Comparison of ENCODE assay signal across 9 mouse cellular contexts in genomic region chr3:8736239-8736953, GRCm38 (mm10).
DNase-seq lines count a peak whose midpoint lies in the region; ATAC-seq lines count a peak whose summit lies in the region.
"Had no signal": no experiment of that assay in that cellular context is flagged by ENCODE, and none has a peak within 500 bp of the region (broad histone marks: within the 10 kb centered on the region; RNA-seq: fewer than 3 reads in every experiment).

No protein-coding gene starts in this region.

- ATAC-seq in embryonic facial prominence, embryonic 12.5 days (ENCODE audit: insufficient number of reproducible peaks, insufficient read depth, low FRiP score, low TSS enrichment): 0 out of 2 replicates have a peak, but pooled peaks have one; percentile 43
- peak; percentile 77 for ATAC-seq in hindbrain, embryonic 12.5 days (ENCODE audit: low FRiP score)
- peak; percentile 78; the same call in 1 of the 2 replicates for ATAC-seq in midbrain, embryonic 15.5 days (replicated peaks)

- H3K4me3 ChIP-seq in embryonic facial prominence, embryonic 12.5 days: no peak overlapping the region
- H3K4me3 ChIP-seq in hindbrain, embryonic 12.5 days: no peak overlapping the region
- H3K4me3 ChIP-seq in midbrain, embryonic 15.5 days: no peak overlapping the region

- peak overlapping the region; percentile 14; the same call in 1 of the 2 replicates for H3K27ac ChIP-seq in embryonic facial prominence, embryonic 12.5 days
- peak overlapping the region; percentile 55; the same call in 1 of the 2 replicates for H3K27ac ChIP-seq in hindbrain, embryonic 12.5 days
- H3K27ac ChIP-seq in midbrain, embryonic 15.5 days: no peak overlapping the region

- peaks cover 7% of the 10 kb centered on the region for H3K4me1 ChIP-seq in embryonic facial prominence, embryonic 12.5 days
- H3K4me1 ChIP-seq in hindbrain, embryonic 12.5 days: peaks cover 9% of the 10 kb centered on the region
- peaks cover 5% of the 10 kb centered on the region; the same call in 1 of the 2 replicates for H3K4me1 ChIP-seq in midbrain, embryonic 15.5 days

- H3K9me3 ChIP-seq in embryonic facial prominence, embryonic 12.5 days: no peaks in the 10 kb centered on the region
- H3K9me3 ChIP-seq in hindbrain, embryonic 12.5 days (replicated peaks): no peaks in the 10 kb centered on the region
- no peaks in the 10 kb centered on the region for H3K9me3 ChIP-seq in midbrain, embryonic 15.5 days

- H3K27me3 ChIP-seq in embryonic facial prominence, embryonic 12.5 days: no peaks in the 10 kb centered on the region
- no peaks in the 10 kb centered on the region for H3K27me3 ChIP-seq in hindbrain, embryonic 12.5 days
- H3K27me3 ChIP-seq in midbrain, embryonic 15.5 days (replicated peaks): no peaks in the 10 kb centered on the region

- H3K4me2 ChIP-seq in embryonic facial prominence, embryonic 12.5 days (replicated peaks): no peak overlapping the region
- no peak overlapping the region for H3K4me2 ChIP-seq in hindbrain, embryonic 12.5 days (replicated peaks)
- no peak overlapping the region for H3K4me2 ChIP-seq in midbrain, embryonic 15.5 days

- peak; percentile 52 to 56 for DNase-seq in cerebellum, postnatal 14 days
- no peak for DNase-seq in cerebellum, adult 11-12 months
- no peak for DNase-seq in c-Kit-positive CD71-positive TER-119-positive erythroid progenitor cells, embryonic 14.5 days (ENCODE audit: low spot score)
- DNase-seq in kidney, postnatal 4 days: no peak
- DNase-seq in adrenal gland, postnatal 14 days: no peak
- DNase-seq: thymus, postnatal 4 days had no signal

- no peaks in the 10 kb centered on the region for H3K36me3 ChIP-seq in embryonic facial prominence, embryonic 12.5 days
- H3K36me3 ChIP-seq in hindbrain, embryonic 12.5 days: no peaks in the 10 kb centered on the region
- H3K36me3 ChIP-seq in midbrain, embryonic 15.5 days (replicated peaks): no peaks in the 10 kb centered on the region

- no peak overlapping the region for H3K9ac ChIP-seq in embryonic facial prominence, embryonic 12.5 days
- no peak overlapping the region for H3K9ac ChIP-seq in hindbrain, embryonic 12.5 days
- H3K9ac ChIP-seq in midbrain, embryonic 15.5 days: no peak overlapping the region

- WGBS in embryonic facial prominence, embryonic 12.5 days: 17% methylated on average over 10 of the region's 10 CpGs
- 28% methylated on average over 10 of the region's 10 CpGs for WGBS in hindbrain, embryonic 12.5 days
- WGBS in midbrain, embryonic 15.5 days: 30% methylated on average over 10 of the region's 10 CpGs

Comparison
In these comparisons a context has a peak if more than half of its experiments do, and no peak if none do; other contexts are left out.
1. DNase-seq: peak in cerebellum, postnatal 14 days (2 of 2); none in cerebellum, adult 11-12 months (single experiment), c-Kit-positive CD71-positive TER-119-positive erythroid progenitor cells, embryonic 14.5 days (single experiment), kidney, postnatal 4 days (0 of 2) and adrenal gland, postnatal 14 days (single experiment).
2. Peak in every context shown above with its lines, with median percentiles within 50 percentile points of each other: ATAC-seq.